Mouse (Mus musculus) ES-Bruce4 (cell line): ENCODE data around the gene Ear2.

Experiments
- CTCF ChIP-seq: IDR thresholded peaks from one replicate; pipeline ENCODE4 v1.8.1; 2011; ENCODE audit warnings: low read depth, low read length
- EP300 ChIP-seq: IDR thresholded peaks from 2 replicates; pipeline ENCODE4 v1.6.1; 2011; ENCODE audit warnings: low read depth, low read length; ENCODE audit not compliant: insufficient read depth
- POLR2A ChIP-seq: IDR thresholded peaks from one replicate; pipeline ENCODE4 v1.8.1; 2011; ENCODE audit warnings: low read length; ENCODE audit not compliant: insufficient read depth

- TF ChIP-seq POLR2A (no peak), CTCF (no peak), EP300 (no peak)
Observed at GRCm38 (mm10) chr14:44110981-44111380, 8.5 kb downstream of the Ear2 start.
